Mouse (Mus musculus): Measurements from ENCODE around the gene Atg4c. TPM values are rescaled to one million over a fixed set of nuclear protein-coding genes. Genes with fewer than 3 reads are reported as not detected.

Gene Atg4c
- polyA plus RNA-seq, 1 experiment from 2014 or later, result 12.3 TPM

- WGBS, result 77% methylated on average over 9 of the region's 9 CpGs
- no peaks in the 10 kb centered on the region for H3K9me3 ChIP-seq (ENCODE audit: control insufficient read depth, low read depth, low read length)
- no peak overlapping the region for H3K4me2 ChIP-seq (replicated peaks; ENCODE audit: low read depth, low read length)
- no peak overlapping the region for H3K9ac ChIP-seq (replicated peaks; ENCODE audit: low read depth, low read length)
- no peaks in the 10 kb centered on the region for H3K27me3 ChIP-seq (ENCODE audit: control insufficient read depth, insufficient read depth, low read length)
- no peak overlapping the region for H3K27ac ChIP-seq (ENCODE audit: low read length)
- H3K4me1 ChIP-seq (ENCODE audit: control insufficient read depth, insufficient read depth, low read length), result no peaks in the 10 kb centered on the region
- ATAC-seq (ENCODE audit: insufficient number of reproducible peaks, insufficient read depth, low FRiP score, low read depth), result no peak
- no peak overlapping the region for H3K4me3 ChIP-seq (ENCODE audit: low read depth, low read length)
- H3K36me3 ChIP-seq (ENCODE audit: control insufficient read depth, insufficient read depth, low read length), result no peaks in the 10 kb centered on the region
Measured at GRCm38 (mm10) chr4:99181739-99182419, 11.9 kb upstream of the Atg4c start.

- no peaks in the 10 kb centered on the region for H3K4me1 ChIP-seq (ENCODE audit: control insufficient read depth, insufficient read depth, low read length)
- H3K4me3 ChIP-seq (ENCODE audit: low read depth, low read length), result no peak overlapping the region
- no peak for ATAC-seq (ENCODE audit: insufficient number of reproducible peaks, insufficient read depth, low FRiP score, low read depth)
- 78% methylated on average over 20 of the region's 20 CpGs for WGBS
- H3K36me3 ChIP-seq (ENCODE audit: control insufficient read depth, insufficient read depth, low read length), result no peaks in the 10 kb centered on the region
- no peaks in the 10 kb centered on the region for H3K9me3 ChIP-seq (ENCODE audit: control insufficient read depth, low read depth, low read length)
- H3K4me2 ChIP-seq (replicated peaks; ENCODE audit: low read depth, low read length), result no peak overlapping the region
- no peak overlapping the region for H3K9ac ChIP-seq (replicated peaks; ENCODE audit: low read depth, low read length)
- no peaks in the 10 kb centered on the region for H3K27me3 ChIP-seq (ENCODE audit: control insufficient read depth, insufficient read depth, low read length)
- H3K27ac ChIP-seq (ENCODE audit: low read length), result no peak overlapping the region
Measured at GRCm38 (mm10) chr4:99182660-99183431, 10.9 kb upstream of the Atg4c start.

- 69% methylated on average over 4 of the region's 4 CpGs for WGBS
- Histone ChIP-seq H3K36me3 (ENCODE audit: control insufficient read depth, insufficient read depth, low read length) (no peaks in the 10 kb centered on the region), H3K4me3 (ENCODE audit: low read depth, low read length) (no peak overlapping the region), H3K4me1 (ENCODE audit: control insufficient read depth, insufficient read depth, low read length) (no peaks in the 10 kb centered on the region), H3K4me2 (replicated peaks; ENCODE audit: low read depth, low read length) (no peak overlapping the region), H3K27me3 (ENCODE audit: control insufficient read depth, insufficient read depth, low read length) (no peaks in the 10 kb centered on the region), H3K9me3 (ENCODE audit: control insufficient read depth, low read depth, low read length) (no peaks in the 10 kb centered on the region), H3K9ac (replicated peaks; ENCODE audit: low read depth, low read length) (no peak overlapping the region), H3K27ac (ENCODE audit: low read length) (no peak overlapping the region)
- no peak for ATAC-seq (ENCODE audit: insufficient number of reproducible peaks, insufficient read depth, low FRiP score, low read depth)
Measured at GRCm38 (mm10) chr4:99184678-99185077, 9.1 kb upstream of the Atg4c start.

- Histone ChIP-seq H3K36me3 (ENCODE audit: control insufficient read depth, insufficient read depth, low read length) (no peaks in the 10 kb centered on the region), H3K4me1 (ENCODE audit: control insufficient read depth, insufficient read depth, low read length) (no peaks in the 10 kb centered on the region), H3K9me3 (ENCODE audit: control insufficient read depth, low read depth, low read length) (no peaks in the 10 kb centered on the region), H3K4me3 (ENCODE audit: low read depth, low read length) (no peak overlapping the region), H3K27ac (ENCODE audit: low read length) (no peak overlapping the region), H3K27me3 (ENCODE audit: control insufficient read depth, insufficient read depth, low read length) (no peaks in the 10 kb centered on the region), H3K4me2 (replicated peaks; ENCODE audit: low read depth, low read length) (no peak overlapping the region), H3K9ac (replicated peaks; ENCODE audit: low read depth, low read length) (no peak overlapping the region)
- no peak for ATAC-seq (ENCODE audit: insufficient number of reproducible peaks, insufficient read depth, low FRiP score, low read depth)
- WGBS, result 80% methylated on average over 4 of the region's 4 CpGs
Measured at GRCm38 (mm10) chr4:99185305-99185704, 8.4 kb upstream of the Atg4c start.

GRCm38 (mm10) chr4:99186412-99187125 is 7.2 kb upstream of the Atg4c start:
- 88% methylated on average over 11 of the region's 11 CpGs for WGBS
- no peak overlapping the region for H3K4me3 ChIP-seq (ENCODE audit: low read depth, low read length)
- no peak for ATAC-seq (ENCODE audit: insufficient number of reproducible peaks, insufficient read depth, low FRiP score, low read depth)

GRCm38 (mm10) chr4:99192640-99193039 is 1.1 kb upstream of the Atg4c start:
- Histone ChIP-seq H3K27ac (ENCODE audit: low read length) (no peak overlapping the region), H3K9me3 (ENCODE audit: control insufficient read depth, low read depth, low read length) (no peaks in the 10 kb centered on the region), H3K4me1 (ENCODE audit: control insufficient read depth, insufficient read depth, low read length) (no peaks in the 10 kb centered on the region; the same call in 1 of the 2 replicates), H3K36me3 (ENCODE audit: control insufficient read depth, insufficient read depth, low read length) (no peaks in the 10 kb centered on the region), H3K4me3 (ENCODE audit: low read depth, low read length) (no peak overlapping the region), H3K4me2 (replicated peaks; ENCODE audit: low read depth, low read length) (no peak overlapping the region), H3K27me3 (ENCODE audit: control insufficient read depth, insufficient read depth, low read length) (no peaks in the 10 kb centered on the region), H3K9ac (replicated peaks; ENCODE audit: low read depth, low read length) (no peak overlapping the region)
- no peak for ATAC-seq (ENCODE audit: insufficient number of reproducible peaks, insufficient read depth, low FRiP score, low read depth)
- 79% methylated on average over 1 of the region's 1 CpGs for WGBS

More at GRCm38 (mm10) chr4:99186412-99187125, 7.2 kb upstream of the Atg4c start:
- H3K36me3 ChIP-seq (ENCODE audit: control insufficient read depth, insufficient read depth, low read length), result no peaks in the 10 kb centered on the region
- H3K4me1 ChIP-seq (ENCODE audit: control insufficient read depth, insufficient read depth, low read length), result no peaks in the 10 kb centered on the region
- H3K27me3 ChIP-seq (ENCODE audit: control insufficient read depth, insufficient read depth, low read length), result no peaks in the 10 kb centered on the region
- H3K9ac ChIP-seq (replicated peaks; ENCODE audit: low read depth, low read length), result no peak overlapping the region
- H3K9me3 ChIP-seq (ENCODE audit: control insufficient read depth, low read depth, low read length), result no peaks in the 10 kb centered on the region
- H3K4me2 ChIP-seq (replicated peaks; ENCODE audit: low read depth, low read length), result no peak overlapping the region
- no peak overlapping the region for H3K27ac ChIP-seq (ENCODE audit: low read length)

- no peak overlapping the region for H3K27ac ChIP-seq (ENCODE audit: low read length)
- no peak overlapping the region; the same call in 1 of the 2 replicates for H3K9ac ChIP-seq (replicated peaks; ENCODE audit: low read depth, low read length)
- no peaks in the 10 kb centered on the region for H3K9me3 ChIP-seq (ENCODE audit: control insufficient read depth, low read depth, low read length)
- peak overlapping the region; percentile 54 for H3K4me3 ChIP-seq (ENCODE audit: low read depth, low read length)
- ATAC-seq (ENCODE audit: insufficient number of reproducible peaks, insufficient read depth, low FRiP score, low read depth), result no peak
- peak overlapping the region; percentile 57 for H3K4me2 ChIP-seq (replicated peaks; ENCODE audit: low read depth, low read length)
- 41% methylated on average over 6 of the region's 6 CpGs for WGBS
- no peaks in the 10 kb centered on the region for H3K36me3 ChIP-seq (ENCODE audit: control insufficient read depth, insufficient read depth, low read length)
- no peaks in the 10 kb centered on the region; the same call in 1 of the 2 replicates for H3K4me1 ChIP-seq (ENCODE audit: control insufficient read depth, insufficient read depth, low read length)
- H3K27me3 ChIP-seq (ENCODE audit: control insufficient read depth, insufficient read depth, low read length), result no peaks in the 10 kb centered on the region
Measured at GRCm38 (mm10) chr4:99193214-99193613, 520 bp upstream of the Atg4c start.

- Histone ChIP-seq H3K4me2 (replicated peaks; ENCODE audit: low read depth, low read length) (peak overlapping the region; percentile 57), H3K27ac (ENCODE audit: low read length) (no peak overlapping the region), H3K4me3 (ENCODE audit: low read depth, low read length) (peak overlapping the region; percentile 54), H3K4me1 (ENCODE audit: control insufficient read depth, insufficient read depth, low read length) (no peaks in the 10 kb centered on the region; the same call in 1 of the 2 replicates), H3K36me3 (ENCODE audit: control insufficient read depth, insufficient read depth, low read length) (no peaks in the 10 kb centered on the region), H3K9me3 (ENCODE audit: control insufficient read depth, low read depth, low read length) (no peaks in the 10 kb centered on the region), H3K27me3 (ENCODE audit: control insufficient read depth, insufficient read depth, low read length) (no peaks in the 10 kb centered on the region), H3K9ac (replicated peaks; ENCODE audit: low read depth, low read length) (no peak overlapping the region; the same call in 1 of the 2 replicates)
- ATAC-seq (ENCODE audit: insufficient number of reproducible peaks, insufficient read depth, low FRiP score, low read depth), result no peak
- WGBS, result 17% methylated on average over 5 of the region's 5 CpGs
Measured at GRCm38 (mm10) chr4:99194826-99195225, 1.1 kb downstream of the Atg4c start.

Data from stomach, embryonic 14.5 days (tissue).